8 mouse cellular contexts compared by ENCODE assay signal in genomic region chr6:126704430-126704829, GRCm38 (mm10). TPM values are rescaled to one million over a fixed set of nuclear protein-coding genes. Genes with fewer than 3 reads are reported as not detected.
A peak's percentile ranks its signal among the peaks of the same experiment; 100 is the strongest.
DNase-seq lines count a peak whose midpoint lies in the region; ATAC-seq and TF ChIP-seq lines count a peak whose summit lies in the region.

No protein-coding gene starts in this region.

- no peak for ATAC-seq in embryonic facial prominence, embryonic 11.5 days (replicated peaks; ENCODE audit: insufficient number of reproducible peaks, low FRiP score, low TSS enrichment, low read depth)

- peaks cover 70% of the 10 kb centered on the region for H3K27me3 ChIP-seq in heart, embryonic 10.5 days (ENCODE audit: insufficient read depth, poor library complexity, severe bottlenecking)
- H3K27me3 ChIP-seq in embryonic facial prominence, embryonic 11.5 days (ENCODE audit: control insufficient read depth, insufficient read depth, low read length), result no peaks in the 10 kb centered on the region
- no peaks in the 10 kb centered on the region for H3K27me3 ChIP-seq in small intestine, adult 2 months (ENCODE audit: control insufficient read depth, insufficient read depth, low read length)

- WGBS in heart, embryonic 10.5 days, result 29% methylated on average over 4 of the region's 4 CpGs
- WGBS in embryonic facial prominence, embryonic 11.5 days, result 28% methylated on average over 4 of the region's 4 CpGs
- 21% methylated on average over 4 of the region's 4 CpGs for WGBS in small intestine, adult 2 months

- H3K9me3 ChIP-seq in heart, embryonic 10.5 days, result no peaks in the 10 kb centered on the region
- no peaks in the 10 kb centered on the region for H3K9me3 ChIP-seq in embryonic facial prominence, embryonic 11.5 days (replicated peaks; ENCODE audit: control insufficient read depth, low read length)

- peaks cover 7% of the 10 kb centered on the region; the same call in 1 of the 2 replicates for H3K4me1 ChIP-seq in heart, embryonic 10.5 days
- H3K4me1 ChIP-seq in embryonic facial prominence, embryonic 11.5 days (ENCODE audit: control insufficient read depth, insufficient read depth, low read length), result no peaks in the 10 kb centered on the region
- peaks cover 2% of the 10 kb centered on the region for H3K4me1 ChIP-seq in small intestine, adult 2 months (ENCODE audit: control insufficient read depth, insufficient read depth, insufficient read length, low read length)

- no peak overlapping the region for H3K27ac ChIP-seq in heart, embryonic 10.5 days
- H3K27ac ChIP-seq in embryonic facial prominence, embryonic 11.5 days (replicated peaks; ENCODE audit: low read depth, low read length), result no peak overlapping the region
- no peak overlapping the region for H3K27ac ChIP-seq in small intestine, adult 2 months (ENCODE audit: insufficient read depth, low read depth, low read length)

- DNase-seq in heart, postnatal 4 days, result peak; percentile 12
- DNase-seq in heart, embryonic 10.5 days (ENCODE audit: low spot score), result no peak
- DNase-seq in 3T3-L1 (ENCODE audit: low read depth, low spot score) (peak; percentile 63), adipocyte (ENCODE audit: low spot score) (peak; percentile 12)
- peak; percentile 75 for DNase-seq in embryonic facial prominence, embryonic 11.5 days (ENCODE audit: low spot score)
- DNase-seq in urinary bladder, postnatal 10 days (ENCODE audit: low spot score), result no peak
- DNase-seq in urinary bladder, adult 2 months (ENCODE audit: low spot score), result no peak

- H3K4me3 ChIP-seq in heart, embryonic 10.5 days, result no peak overlapping the region
- H3K4me3 ChIP-seq in embryonic facial prominence, embryonic 11.5 days (ENCODE audit: low read depth, low read length), result no peak overlapping the region
- H3K4me3 ChIP-seq in small intestine, adult 2 months (ENCODE audit: low read depth, low read length), result no peak overlapping the region

- no peak overlapping the region for H3K4me2 ChIP-seq in embryonic facial prominence, embryonic 11.5 days (ENCODE audit: low read depth, low read length)

- no peak overlapping the region for H3K9ac ChIP-seq in embryonic facial prominence, embryonic 11.5 days (replicated peaks; ENCODE audit: low read length)

- H3K36me3 ChIP-seq in heart, embryonic 10.5 days, result no peaks in the 10 kb centered on the region
- no peaks in the 10 kb centered on the region for H3K36me3 ChIP-seq in embryonic facial prominence, embryonic 11.5 days (replicated peaks; ENCODE audit: control insufficient read depth, insufficient read depth, low read depth, low read length)
- no peaks in the 10 kb centered on the region for H3K36me3 ChIP-seq in small intestine, adult 2 months (ENCODE audit: control insufficient read depth, insufficient read depth, low read length)

- no peak for TF ChIP-seq POLR2A in small intestine, adult 2 months (IDR thresholded peaks at IDR 0.05; ENCODE audit: low read depth, low read length)

- TF ChIP-seq CTCF in small intestine, adult 2 months (IDR thresholded peaks at IDR 0.05; ENCODE audit: extremely low read depth, insufficient read length, insufficient replicate concordance, low read depth, low read length), result peak; percentile 38; the same call in 1 of the 2 replicates

RNA-seq across cellular contexts. Expression of gene Kcna6, which starts 36.0 kb away (rescaled TPM):
- total RNA-seq in heart, postnatal 4 days (2021), result 1 to 10 TPM; 2.0 to 2.1 TPM
- 1.7 and 2.9 TPM in 2 replicates for polyA plus RNA-seq in heart, embryonic 10.5 days (2016; fragmentation: Nextera tagmentation; extraction: Ambion mirVana)
- polyA plus RNA-seq in embryonic facial prominence, embryonic 11.5 days (2014; fragmentation: Nextera tagmentation; extraction: Ambion mirVana), result 6.5 and 6.6 TPM in 2 replicates
- 0.23 and 0.55 TPM in 2 replicates for polyA plus RNA-seq in small intestine, adult 2 months (2012; rRNA removed)
- polyA plus RNA-seq in urinary bladder, adult 2 months (2012; rRNA removed), result 4.2 and 4.8 TPM in 2 replicates

RNA-seq across cellular contexts. Expression of gene Kcna1, which starts 58.2 kb away (rescaled TPM):
- under 1 TPM; 0.29 to 0.59 TPM for total RNA-seq in heart, postnatal 4 days (2021)
- polyA plus RNA-seq in heart, embryonic 10.5 days (2016; fragmentation: Nextera tagmentation; extraction: Ambion mirVana), result 0.25 and 0.38 TPM in 2 replicates
- polyA plus RNA-seq in embryonic facial prominence, embryonic 11.5 days (2014; fragmentation: Nextera tagmentation; extraction: Ambion mirVana), result 0.40 and 0.52 TPM in 2 replicates
- polyA plus RNA-seq in small intestine, adult 2 months (2012; rRNA removed), result 0.19 and 0.43 TPM in 2 replicates
- polyA plus RNA-seq in urinary bladder, adult 2 months (2012; rRNA removed), result 1.3 and 1.7 TPM in 2 replicates

Comparison
In these comparisons a context has a peak if more than half of its experiments do, and no peak if none do; other contexts are left out.
1. DNase-seq: peak in heart, postnatal 4 days (single experiment), 3T3-L1 (single experiment), adipocyte (single experiment) and embryonic facial prominence, embryonic 11.5 days (single experiment); none in heart, embryonic 10.5 days (single experiment), urinary bladder, postnatal 10 days (single experiment) and urinary bladder, adult 2 months (single experiment).